Mouse (Mus musculus) stomach, embryonic 14.5 days (tissue): ENCODE measurements around the gene Men1. TPM values are rescaled to one million over a fixed set of nuclear protein-coding genes. Genes with fewer than 3 reads are reported as not detected.

Experiments used
- ATAC-seq: fragments of 200-750 bp; cut with Nextera tagmentation; 2 replicates; pipeline ENCODE4 v1.8.0; 2017; ENCODE audit warnings: low read depth, moderate TSS enrichment; ENCODE audit not compliant: insufficient number of reproducible peaks, insufficient read depth, low FRiP score
- H3K27ac ChIP-seq: fragments of 300-500 bp; sonication (generic); 2 replicates; pipeline ENCODE4 v1.5.1; 2014; ENCODE audit warnings: mild to moderate bottlenecking, low read length, moderate library complexity, mixed read lengths
- H3K27me3 ChIP-seq: fragments of 300-500 bp; sonication (generic); 2 replicates; pipeline ENCODE4 v1.6.1; 2014; ENCODE audit warnings: low read length, control low read depth, mixed read lengths; ENCODE audit not compliant: control insufficient read depth, insufficient read depth
- H3K36me3 ChIP-seq: fragments of 300-500 bp; sonication (generic); 2 replicates; pipeline ENCODE4 v1.6.1; 2014; ENCODE audit warnings: mild to moderate bottlenecking, control low read depth, low read length, moderate library complexity, mixed read lengths; ENCODE audit not compliant: control insufficient read depth, insufficient read depth
- H3K4me1 ChIP-seq: fragments of 300-500 bp; sonication (generic); 2 replicates; pipeline ENCODE4 v1.6.1; 2014; ENCODE audit warnings: low read length, control low read depth, mixed read lengths; ENCODE audit not compliant: control insufficient read depth, insufficient read depth
- H3K4me2 ChIP-seq: fragments of 300-500 bp; sonication (generic); replicated peaks from 2 replicates; pipeline ENCODE4 v1.6.1; 2014; ENCODE audit warnings: low read depth, low read length, control low read depth
- H3K4me3 ChIP-seq: fragments of 300-500 bp; sonication (generic); 2 replicates; pipeline ENCODE4 v1.5.1; 2014; ENCODE audit warnings: low read depth, low read length, control low read depth
- H3K9ac ChIP-seq: fragments of 300-500 bp; sonication (generic); replicated peaks from 2 replicates; pipeline ENCODE4 v1.6.1; 2014; ENCODE audit warnings: low read depth, mild to moderate bottlenecking, control low read depth, low read length, moderate library complexity, mixed read lengths
- H3K9me3 ChIP-seq: fragments of 300-500 bp; sonication (generic); 2 replicates; pipeline ENCODE4 v1.6.1; 2016; ENCODE audit warnings: low read depth, low read length, control low read depth; ENCODE audit not compliant: control insufficient read depth
- WGBS: fragments of 180-500 bp; shearing (Covaris S2); extraction: QIAGEN DNeasy Blood & Tissue Kit; methylation state at CpG from one replicate; pipeline ENCODE4 v1.1.7; 2014; 5-methylcytosine and 5-hydroxymethylcytosine counted together
- polyA plus RNA-seq: library from polyadenylated mRNA; unstranded; fragments of >200 nt; fragmentation: Nextera tagmentation; extraction: Ambion mirVana; gene quantifications from 2 replicates; pipeline ENCODE4 v1.2.1, GENCODE M21; 2014

Men1 gene
- polyA plus RNA-seq, 1 experiment from 2014 or later, result 40.0 TPM

- Histone ChIP-seq H3K27ac (no peak overlapping the region), H3K36me3 (peaks cover 14% of the 10 kb centered on the region), H3K9me3 (no peaks in the 10 kb centered on the region), H3K9ac (no peak overlapping the region), H3K4me1 (peaks cover 15% of the 10 kb centered on the region; the same call in 1 of the 2 replicates), H3K4me3 (no peak overlapping the region), H3K4me2 (no peak overlapping the region), H3K27me3 (no peaks in the 10 kb centered on the region)
- ATAC-seq, result no peak
- WGBS, result 93% methylated on average over 3 of the region's 3 CpGs
These were observed 26.5 kb downstream of the Men1 start for GRCm38 (mm10) chr19:6361291-6361690.

GRCm38 (mm10) chr19:6363091-6363410, 28.3 kb downstream of the Men1 start:
- Histone ChIP-seq H3K9ac (no peak overlapping the region), H3K27ac (0 out of 2 replicates have a peak overlapping the region, but pooled peaks have one; percentile 56), H3K27me3 (no peaks in the 10 kb centered on the region), H3K9me3 (no peaks in the 10 kb centered on the region), H3K36me3 (peaks cover 32% of the 10 kb centered on the region), H3K4me3 (peak overlapping the region; percentile 84), H3K4me2 (peak overlapping the region; percentile 48), H3K4me1 (peaks cover 19% of the 10 kb centered on the region)
- WGBS, result 1% methylated on average over 11 of the region's 11 CpGs
- no peak for ATAC-seq

- Histone ChIP-seq H3K9ac (peak within 1 kb of the TSS; percentile 96), H3K27ac (peak within 1 kb of the TSS; percentile 99), H3K36me3 (peaks cover 37% of the 10 kb centered on the region), H3K4me2 (peak within 1 kb of the TSS; percentile 88), H3K4me3 (peak within 1 kb of the TSS; percentile 84), H3K4me1 (peaks cover 19% of the 10 kb centered on the region), H3K27me3 (no peaks in the 10 kb centered on the region), H3K9me3 (no peaks in the 10 kb centered on the region)
- under 1% methylated on average over 84 of the region's 85 CpGs for WGBS
- ATAC-seq, result peak; percentile 98
These were observed 28.8 kb downstream of the Men1 start, which contains the start of gene Sf1 for GRCm38 (mm10) chr19:6363411-6364240. Sf1 (plus strand) TSS chr19:6363690.

GRCm38 (mm10) chr19:6364317-6364725, 29.5 kb downstream of the Men1 start:
- peak overlapping the region; percentile 99 for H3K27ac ChIP-seq
- peak overlapping the region; percentile 96 for H3K9ac ChIP-seq
- peaks cover 19% of the 10 kb centered on the region for H3K4me1 ChIP-seq
- WGBS, result 0% methylated on average over 55 of the region's 55 CpGs
- H3K9me3 ChIP-seq, result no peaks in the 10 kb centered on the region
- peak overlapping the region; percentile 84 for H3K4me3 ChIP-seq
- no peak for ATAC-seq
- H3K4me2 ChIP-seq, result peak overlapping the region; percentile 88
- H3K27me3 ChIP-seq, result no peaks in the 10 kb centered on the region
- H3K36me3 ChIP-seq, result peaks cover 42% of the 10 kb centered on the region

GRCm38 (mm10) chr19:6364842-6365241, 30.1 kb downstream of the Men1 start:
- H3K27me3 ChIP-seq, result no peaks in the 10 kb centered on the region
- peak overlapping the region; percentile 96 for H3K9ac ChIP-seq
- peaks cover 19% of the 10 kb centered on the region for H3K4me1 ChIP-seq
- no peak overlapping the region for H3K27ac ChIP-seq
- peak overlapping the region; percentile 88 for H3K4me2 ChIP-seq
- 2% methylated on average over 2 of the region's 2 CpGs for WGBS
- peaks cover 48% of the 10 kb centered on the region for H3K36me3 ChIP-seq
- peak overlapping the region; percentile 84 for H3K4me3 ChIP-seq
- no peaks in the 10 kb centered on the region for H3K9me3 ChIP-seq
- no peak for ATAC-seq

GRCm38 (mm10) chr19:6370175-6370574, 35.4 kb downstream of the Men1 start:
- Histone ChIP-seq H3K27ac (no peak overlapping the region), H3K4me2 (no peak overlapping the region), H3K4me1 (peaks cover 9% of the 10 kb centered on the region), H3K27me3 (no peaks in the 10 kb centered on the region), H3K36me3 (peaks cover 96% of the 10 kb centered on the region), H3K9ac (no peak overlapping the region), H3K9me3 (no peaks in the 10 kb centered on the region), H3K4me3 (no peak overlapping the region)
- no peak for ATAC-seq
- 83% methylated on average over 2 of the region's 2 CpGs for WGBS

GRCm38 (mm10) chr19:6372433-6372832, 37.7 kb downstream of the Men1 start:
- H3K4me2 ChIP-seq, result no peak overlapping the region
- WGBS, result 93% methylated on average over 3 of the region's 3 CpGs
- peaks cover 1% of the 10 kb centered on the region; the same call in 1 of the 2 replicates for H3K4me1 ChIP-seq
- no peaks in the 10 kb centered on the region for H3K27me3 ChIP-seq
- ATAC-seq, result no peak
- H3K9me3 ChIP-seq, result no peaks in the 10 kb centered on the region
- H3K27ac ChIP-seq, result no peak overlapping the region
- peaks cover 97% of the 10 kb centered on the region for H3K36me3 ChIP-seq
- no peak overlapping the region for H3K4me3 ChIP-seq
- H3K9ac ChIP-seq, result no peak overlapping the region

GRCm38 (mm10) chr19:6373539-6374400, 39.0 kb downstream of the Men1 start:
- Histone ChIP-seq H3K27me3 (no peaks in the 10 kb centered on the region), H3K27ac (no peak overlapping the region), H3K9me3 (no peaks in the 10 kb centered on the region), H3K4me3 (no peak overlapping the region), H3K9ac (no peak overlapping the region), H3K4me1 (no peaks in the 10 kb centered on the region), H3K36me3 (peaks cover 96% of the 10 kb centered on the region), H3K4me2 (no peak overlapping the region)
- WGBS, result 67% methylated on average over 12 of the region's 12 CpGs
- no peak for ATAC-seq
